Mouse (Mus musculus) brain, embryonic 14.5 days (tissue): ENCODE measurements at regions not wholly inside any gene's neighbourhood (a gene's known extent, or its start where the extent isn't known, plus 50 kb on each side); places are given as distances from the start of the nearest gene placed in this dataset.
"Not testable (repeated sequence)": the region's sequence is repeated elsewhere in the genome, so short reads cannot be mapped to it uniquely, and the experiment has no call there.

Experiments
- DNase-seq: peaks from one replicate; pipeline ENCODE4 v3.0.0-alpha.2; 2011; ENCODE audit warnings: low read depth
- CTCF ChIP-seq: fragments of 200-500 bp; IDR thresholded peaks from 2 replicates; pipeline ENCODE4 v1.5.1; 2012; ENCODE audit warnings: inconsistent platforms, mild to moderate bottlenecking, moderate library complexity, borderline replicate concordance; ENCODE audit not compliant: insufficient read depth, insufficient read length; ENCODE audit errors: extremely low read depth
- POLR2A ChIP-seq: fragments of 200-500 bp; IDR thresholded peaks from 2 replicates; pipeline ENCODE4 v1.6.1; 2012; ENCODE audit warnings: mild to moderate bottlenecking, inconsistent platforms, borderline replicate concordance; ENCODE audit not compliant: poor library complexity, insufficient read depth, insufficient read length, severe bottlenecking; ENCODE audit errors: extremely low read depth

DNA sequence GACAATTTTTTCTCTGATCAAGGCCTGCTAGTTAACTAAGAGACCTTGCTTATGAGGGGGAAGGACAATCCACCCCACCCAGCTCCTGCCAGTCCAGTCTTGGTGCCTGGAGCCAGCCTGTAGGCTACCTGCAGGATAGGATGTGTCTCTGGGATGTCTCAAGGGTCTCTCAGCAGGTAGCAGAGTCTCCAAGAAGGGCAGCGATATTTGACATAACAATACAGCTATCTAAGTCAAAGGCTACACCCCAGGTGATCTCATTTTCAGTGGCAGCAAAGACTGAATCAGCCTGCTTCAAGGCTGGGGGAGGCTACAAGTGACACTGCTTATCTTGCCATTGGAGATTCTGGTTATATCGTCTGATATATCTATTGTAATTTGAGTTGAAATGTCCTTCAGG lies 1267.5 kb downstream of the Pcdh9 start:
- no peak for DNase-seq
- TF ChIP-seq CTCF (no peak), POLR2A (no peak)

DNA sequence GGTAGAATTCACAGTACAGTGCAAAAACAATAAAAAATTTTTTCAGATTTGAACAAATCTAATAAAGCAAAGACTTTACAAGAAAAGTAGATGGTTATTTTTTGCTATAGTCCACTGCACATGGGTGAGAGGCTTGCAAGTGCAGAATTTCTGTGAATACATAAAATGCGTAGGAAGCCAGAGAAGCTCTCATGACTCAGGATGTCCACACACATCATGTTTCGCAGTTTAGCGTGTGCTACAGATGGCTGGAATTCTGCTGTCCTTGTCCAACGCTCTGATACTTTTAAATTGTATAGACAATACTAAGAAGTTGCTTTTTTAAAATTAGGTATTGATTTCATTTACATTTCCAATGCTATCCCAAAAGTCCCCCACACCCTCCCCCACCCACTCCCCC lies 1274.9 kb downstream of the Pcdh9 start:
- TF ChIP-seq POLR2A: no peak
- TF ChIP-seq CTCF: no peak

DNA sequence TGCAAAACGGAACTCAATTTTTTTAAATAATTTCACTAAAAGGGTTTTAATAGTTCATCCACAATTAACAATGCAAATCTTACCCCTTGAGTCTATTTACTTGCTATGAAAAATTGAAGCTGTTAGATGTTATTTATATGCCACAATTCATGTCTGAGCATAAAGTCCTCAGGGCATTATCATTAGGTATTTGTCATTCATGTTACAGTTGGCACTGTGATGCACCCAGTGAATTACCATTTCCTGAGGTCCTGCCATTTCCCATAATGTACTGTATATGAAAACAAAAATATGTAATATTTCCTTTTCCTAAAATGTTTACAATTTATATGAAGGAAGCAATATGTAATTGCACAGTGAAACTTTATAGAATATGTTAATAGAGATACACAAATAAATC lies 1296.8 kb downstream of the Pcdh9 start:
- TF ChIP-seq POLR2A (no peak), CTCF (no peak)
- peak; percentile 14 for DNase-seq

More for the DNA sequence above, 1274.9 kb downstream of the Pcdh9 start:
- no peak for DNase-seq

DNA sequence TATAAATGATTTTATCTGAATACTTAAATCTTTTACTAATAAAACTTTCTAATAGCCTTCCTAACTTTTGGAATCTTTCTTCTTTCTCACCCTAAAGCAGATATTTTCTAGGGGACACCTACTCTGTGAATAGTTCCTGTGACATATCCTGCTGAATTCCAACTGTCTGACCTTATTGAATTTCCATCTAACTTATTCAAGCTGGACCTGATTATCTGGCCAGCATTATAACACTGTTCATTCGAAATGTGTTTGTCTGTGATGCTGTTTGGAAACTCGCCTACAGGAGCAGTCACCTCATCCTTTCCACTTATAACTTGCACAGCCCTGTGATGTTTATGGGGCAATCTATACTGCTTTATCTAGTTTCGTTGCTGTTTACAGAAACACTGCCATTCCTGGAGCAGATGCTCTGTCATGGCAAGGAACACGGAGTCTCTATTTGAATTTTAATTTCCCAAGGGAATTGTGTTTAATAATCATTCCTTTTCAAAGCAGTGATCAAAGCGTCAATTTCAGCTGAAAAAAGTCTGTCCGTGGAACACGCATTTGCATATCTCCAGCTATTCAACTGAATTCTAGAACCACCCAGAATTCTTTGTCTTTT lies 1298.8 kb downstream of the Pcdh9 start:
- peak; percentile 56 for DNase-seq
- TF ChIP-seq CTCF (no peak), POLR2A (no peak)

DNA sequence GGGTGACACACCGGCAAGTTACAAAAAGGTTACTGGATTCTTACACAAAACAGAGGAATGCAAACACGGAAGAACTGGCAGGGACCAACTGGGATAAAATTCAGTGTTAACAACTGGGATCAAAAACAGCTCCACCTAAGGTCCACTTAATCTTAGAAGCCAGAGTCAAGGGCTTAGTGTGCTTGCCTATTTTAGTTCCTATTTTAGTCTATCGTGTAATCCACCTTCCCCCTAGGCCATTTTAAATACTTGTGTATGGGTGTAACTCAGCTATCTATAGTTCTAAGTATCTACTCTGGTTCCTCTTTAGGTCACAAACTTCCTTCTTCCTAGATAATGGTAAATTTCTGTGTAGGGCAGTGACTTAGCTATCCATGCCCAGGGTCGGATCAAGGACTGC lies 1302.2 kb downstream of the Pcdh9 start:
- DNase-seq: not testable (repeated sequence)

DNA sequence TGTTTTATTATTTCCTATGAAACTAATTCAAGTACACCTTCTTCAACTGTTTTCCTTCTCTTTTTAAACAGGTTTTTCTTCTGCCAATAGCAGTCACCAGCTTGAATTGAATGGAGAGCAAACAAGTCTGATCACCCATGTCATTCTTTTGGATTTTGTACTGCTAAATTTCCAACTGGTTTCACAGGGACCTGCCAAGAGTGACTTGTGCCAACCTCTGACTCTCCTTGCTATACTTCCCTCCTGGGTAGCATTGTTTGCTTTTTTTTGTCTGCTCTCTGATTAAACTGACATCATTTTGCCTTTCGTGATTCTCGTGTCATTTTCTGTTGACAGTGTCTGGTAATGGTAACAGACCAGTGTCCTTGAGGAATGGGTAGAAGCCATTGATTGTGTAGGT lies 1323.5 kb downstream of the Pcdh9 start:
- TF ChIP-seq POLR2A (no peak), CTCF (no peak)
- DNase-seq: peak; percentile 62
